Mouse (Mus musculus): ENCODE data around the gene Dynll2. TPM values are rescaled to one million over a fixed set of nuclear protein-coding genes. Genes with fewer than 3 reads are reported as not detected.

Dynll2 gene
- 100 to 1,000 TPM; 113 to 114 TPM for total RNA-seq (2021)
- long read RNA-seq, experiment 1, transcript Dynll2-201 (3 exons, 2,476 nt): major isoform, 38 of 43 reads
- long read RNA-seq, experiment 1, partial matches to known transcripts: 0 of 43 reads
- long read RNA-seq, experiment 1, other reads (novel, unspliced or antisense): 5 of 43 reads
- long read RNA-seq, experiment 2, transcript Dynll2-201 (3 exons, 2,476 nt): major isoform, 43 of 47 reads
- long read RNA-seq, experiment 2, partial matches to known transcripts: 0 of 47 reads
- long read RNA-seq, experiment 2, other reads (novel, unspliced or antisense): 4 of 47 reads

- DNase-seq (ENCODE audit: low spot score in 2 of 2): peak; percentile 79 to 89
Measured at GRCm38 (mm10) chr11:87986831-87987793, at the start of gene Dynll2. Dynll2 (minus strand) TSS chr11:87987533.

DNA sequence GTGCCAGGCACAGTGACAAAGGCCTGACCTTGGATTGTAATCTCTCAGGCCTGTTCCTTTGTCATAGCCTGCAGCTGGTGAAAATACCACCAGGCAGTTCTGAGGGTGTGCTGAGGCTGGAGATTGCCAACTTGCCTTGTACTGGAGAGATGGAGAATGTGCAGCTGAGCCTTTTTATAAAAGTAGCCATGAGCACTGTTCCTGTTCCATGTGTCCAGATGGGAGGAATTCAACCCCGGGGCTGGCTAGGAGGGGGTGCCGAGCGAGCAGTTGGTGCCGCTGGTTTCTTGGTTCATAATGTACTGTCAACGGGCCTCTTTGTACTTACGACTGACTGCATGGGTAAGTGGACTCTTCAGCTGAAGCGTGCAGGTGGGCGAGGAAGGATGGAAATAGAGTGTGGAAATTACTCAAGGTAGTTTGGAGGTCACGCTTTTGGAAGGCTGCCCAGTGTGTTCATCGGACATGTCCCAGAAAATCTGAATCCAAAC, 49.5 kb upstream of the Dynll2 start:
- no peak for DNase-seq (ENCODE audit: low spot score in 2 of 2)

GRCm38 (mm10) chr11:88035970-88036369, 48.6 kb upstream of the Dynll2 start:
- DNase-seq (ENCODE audit: low spot score in 2 of 2): no peak

DNA sequence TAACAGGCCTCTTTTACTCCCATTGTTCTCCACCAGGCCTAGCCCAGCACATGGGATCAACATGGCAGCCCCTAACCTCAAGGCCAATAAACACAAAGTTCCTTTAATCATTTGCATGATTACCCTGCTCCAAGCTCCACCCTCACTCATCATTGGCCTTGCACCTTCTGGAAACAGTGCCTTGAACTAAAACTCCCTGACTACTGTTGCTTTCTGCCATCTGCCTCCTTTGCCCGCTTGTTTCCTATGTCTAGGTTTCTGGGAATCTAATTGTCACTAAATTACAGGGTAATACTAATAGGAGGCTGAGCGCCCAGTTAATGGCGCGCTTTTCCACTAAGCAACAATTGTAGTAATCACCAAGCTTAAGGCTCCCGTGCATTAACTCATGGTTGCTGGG, 44.4 kb upstream of the Dynll2 start:
- DNase-seq (ENCODE audit: low spot score in 2 of 2): no peak

GRCm38 (mm10) chr11:88030836-88031235, 43.5 kb upstream of the Dynll2 start:
- DNase-seq (ENCODE audit: low spot score in 2 of 2): no peak

GRCm38 (mm10) chr11:88030219-88030618, 42.9 kb upstream of the Dynll2 start:
- DNase-seq (ENCODE audit: low spot score in 2 of 2): no peak

DNA sequence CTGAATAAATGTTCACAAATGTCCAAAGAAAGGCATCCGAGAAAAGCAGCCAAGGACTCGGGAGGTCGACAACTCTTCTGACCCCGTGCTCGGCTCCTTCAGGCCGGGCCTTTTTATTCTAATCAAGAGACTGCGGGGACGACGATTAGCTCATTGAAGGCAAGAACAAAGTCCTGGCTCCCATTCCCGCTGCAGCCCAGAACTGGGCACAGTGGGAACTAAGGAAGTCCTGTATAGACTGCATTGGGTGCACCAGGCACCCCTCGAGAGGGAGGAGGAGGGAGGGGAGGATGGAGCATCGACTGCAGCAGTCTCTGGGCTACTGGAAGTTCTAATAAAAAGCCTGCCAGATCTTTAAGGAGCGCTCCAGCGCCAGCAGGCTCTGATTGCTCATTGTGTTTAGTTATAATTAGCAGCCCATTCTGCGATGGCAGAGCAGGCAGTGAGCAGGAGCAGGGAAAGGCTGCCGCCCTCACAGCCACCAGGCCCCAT, 40.9 kb upstream of the Dynll2 start:
- no peak for DNase-seq (ENCODE audit: low spot score in 2 of 2)

DNA sequence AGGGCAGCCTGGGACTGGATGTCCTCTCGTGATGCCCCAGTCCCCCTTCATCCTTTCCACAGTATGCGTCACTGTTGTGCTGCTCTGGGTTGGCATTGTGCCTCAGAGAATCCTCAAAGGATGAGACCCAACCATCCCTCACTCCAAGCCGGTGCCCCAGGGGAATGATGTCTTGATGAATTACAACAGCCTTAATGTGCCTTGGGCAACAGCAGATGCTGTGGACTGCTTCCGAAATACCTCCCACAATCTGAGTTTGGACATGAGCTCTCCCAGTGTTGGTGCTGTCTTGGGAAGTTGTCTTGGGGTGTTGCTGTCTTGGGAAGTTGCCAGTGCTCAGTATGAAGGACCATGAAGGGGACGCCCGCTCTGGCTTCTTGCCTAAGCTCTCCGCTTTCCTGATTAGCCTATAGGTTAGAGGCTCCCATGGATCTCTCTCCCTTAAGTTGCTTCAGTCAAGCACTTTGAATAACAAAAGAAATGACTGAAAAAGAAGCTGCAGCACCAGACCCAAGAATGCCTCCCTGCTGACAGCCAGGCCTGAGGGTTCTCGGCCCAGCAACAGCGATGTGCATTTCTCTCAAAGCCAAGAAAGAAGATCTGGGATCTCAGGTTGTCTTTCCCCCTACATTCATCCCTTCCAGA, 40.2 kb upstream of the Dynll2 start:
- DNase-seq (ENCODE audit: low spot score in 2 of 2): no peak

GRCm38 (mm10) chr11:88023933-88024332, 36.6 kb upstream of the Dynll2 start:
- DNase-seq (ENCODE audit: low spot score in 2 of 2): no peak

- DNase-seq (ENCODE audit: low spot score in 2 of 2): no peak
Measured at GRCm38 (mm10) chr11:88015795-88016194, 28.5 kb upstream of the Dynll2 start.

GRCm38 (mm10) chr11:88015161-88015560, 27.8 kb upstream of the Dynll2 start:
- DNase-seq (ENCODE audit: low spot score in 2 of 2): no peak

DNA sequence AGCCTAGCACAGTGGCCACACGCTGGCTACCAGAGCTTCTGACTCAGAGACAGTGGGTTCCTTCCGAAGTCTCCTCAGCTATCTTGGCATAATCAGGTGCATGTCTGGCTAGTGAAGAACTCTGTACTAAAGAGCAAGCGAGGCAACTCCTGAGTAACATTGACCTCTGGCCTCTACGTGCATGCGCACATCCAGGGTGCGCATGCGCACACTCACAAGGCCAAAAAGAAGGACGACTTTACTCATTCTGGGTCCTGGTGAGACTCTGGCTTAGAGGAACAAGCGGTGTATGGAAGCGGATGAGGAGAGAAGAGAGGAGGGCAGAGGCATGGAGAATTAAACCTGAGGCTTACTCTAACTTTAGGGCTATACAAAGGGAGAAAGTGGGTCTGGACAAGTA, 26.3 kb upstream of the Dynll2 start:
- DNase-seq (ENCODE audit: low spot score in 2 of 2): no peak

- DNase-seq (ENCODE audit: low spot score in 2 of 2): no peak
Measured at GRCm38 (mm10) chr11:88012621-88013244, 25.4 kb upstream of the Dynll2 start.

- DNase-seq (ENCODE audit: low spot score in 2 of 2): no peak
Measured at GRCm38 (mm10) chr11:88011914-88012419, 24.6 kb upstream of the Dynll2 start.

DNA sequence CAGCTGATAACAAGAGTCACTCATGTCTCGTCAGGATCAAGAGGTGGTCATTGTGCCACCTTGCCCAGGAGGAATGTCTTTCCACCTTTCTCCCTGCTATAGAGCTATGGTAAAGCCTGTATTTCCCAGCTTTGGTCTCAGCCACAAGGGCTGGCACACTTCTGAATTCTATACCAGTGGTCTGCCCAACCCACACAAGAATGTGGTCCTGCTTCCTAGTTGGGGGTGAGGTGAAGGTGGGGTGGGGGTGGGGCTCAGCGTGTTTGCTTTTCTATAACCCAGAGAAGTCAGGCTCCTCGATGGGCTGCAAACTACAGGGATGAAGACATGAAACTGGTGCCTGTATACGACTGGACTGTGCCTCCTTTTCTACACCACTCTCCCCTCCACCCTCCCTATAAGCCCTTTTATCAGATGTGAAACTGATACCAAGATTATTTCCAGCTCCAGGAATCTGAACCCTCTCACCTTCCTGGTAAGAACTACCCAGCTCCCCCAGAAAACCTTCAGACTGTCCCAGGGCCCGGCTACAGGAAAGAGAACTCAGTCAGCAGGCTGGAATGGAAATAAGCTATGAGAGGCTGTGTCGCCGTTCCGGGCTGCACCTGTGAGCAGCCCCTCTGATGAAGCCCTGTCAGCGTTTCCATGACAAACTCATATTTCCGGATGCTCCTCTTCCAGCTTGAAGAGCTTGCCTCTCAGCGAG, 24.0 kb upstream of the Dynll2 start:
- DNase-seq (ENCODE audit: low spot score in 2 of 2): no peak

DNA sequence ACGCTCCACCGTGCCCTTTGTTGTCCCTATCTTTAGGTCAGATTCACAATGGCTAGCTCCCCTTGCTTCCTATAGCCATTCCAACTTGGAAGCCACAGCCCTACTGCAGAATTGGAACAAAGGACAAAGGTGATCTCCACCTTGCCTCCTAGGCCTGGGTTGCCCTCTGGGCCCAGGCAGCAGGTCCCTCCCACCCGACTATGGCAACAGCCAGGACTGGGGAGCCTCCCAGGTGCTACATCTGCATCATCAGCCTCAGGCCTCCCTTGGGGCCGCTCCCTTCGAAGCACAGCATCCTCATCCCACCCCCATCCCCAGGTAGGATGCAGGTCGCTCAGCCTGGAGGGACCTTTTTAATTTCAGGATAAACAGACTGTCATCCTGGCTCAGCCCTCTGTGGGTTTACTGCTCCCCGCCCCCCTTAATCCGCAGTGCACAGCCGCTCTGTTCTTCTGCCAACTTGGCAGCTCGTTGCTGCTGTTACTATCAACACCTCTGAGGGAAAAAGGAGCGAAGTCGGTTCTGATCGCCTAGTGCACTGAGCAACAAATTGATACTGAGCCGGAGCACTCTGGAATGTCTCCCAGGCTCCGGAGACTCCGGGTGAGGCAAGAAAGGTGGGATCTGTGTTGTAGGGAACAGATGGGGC, 22.3 kb upstream of the Dynll2 start:
- no peak for DNase-seq (ENCODE audit: low spot score in 2 of 2)

- DNase-seq (ENCODE audit: low spot score in 2 of 2): no peak
Measured at GRCm38 (mm10) chr11:88008641-88009040, 21.3 kb upstream of the Dynll2 start.

DNA sequence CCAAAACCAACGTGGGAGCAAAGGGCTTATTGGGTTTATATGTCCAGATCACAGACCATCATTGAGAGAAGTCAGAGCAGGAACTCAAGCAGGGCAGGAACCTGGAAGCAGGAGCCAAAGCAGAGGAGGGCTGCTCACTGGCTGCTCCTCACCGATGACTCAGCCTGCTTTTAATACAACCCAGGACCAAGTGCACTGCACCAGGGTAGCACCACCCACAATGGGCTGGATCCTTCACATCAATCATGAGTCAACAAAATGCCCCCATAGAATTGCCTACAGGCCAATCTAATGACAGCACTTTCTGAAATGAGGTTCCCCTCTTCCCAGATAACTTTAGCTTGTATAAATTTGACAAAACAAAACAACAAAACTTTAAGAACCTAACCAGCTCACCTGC, 16.8 kb upstream of the Dynll2 start:
- no peak for DNase-seq (ENCODE audit: low spot score in 2 of 2)

DNA sequence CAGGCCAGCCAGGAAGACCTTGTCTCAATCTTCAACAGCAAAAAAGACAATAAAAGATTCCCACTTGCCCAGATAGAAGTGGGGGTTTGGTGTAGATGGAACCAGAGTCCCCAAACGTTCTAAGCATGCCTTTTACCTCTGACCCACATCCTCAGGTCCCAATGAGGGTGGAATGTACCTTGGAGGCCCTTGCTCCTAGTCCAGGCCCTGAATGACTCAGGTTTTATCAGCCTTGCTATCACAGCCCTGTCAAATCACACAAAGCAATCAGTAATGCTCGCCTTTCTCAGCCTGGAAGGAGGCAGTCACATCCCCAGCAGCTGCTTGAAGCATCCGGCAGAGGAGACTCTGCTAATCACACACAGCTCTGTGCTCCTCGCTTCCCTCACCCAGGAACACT, 15.4 kb upstream of the Dynll2 start:
- no peak for DNase-seq (ENCODE audit: low spot score in 2 of 2)

GRCm38 (mm10) chr11:87999751-88000150, 12.4 kb upstream of the Dynll2 start:
- no peak for DNase-seq (ENCODE audit: low spot score in 2 of 2)

Measured in gastrocnemius, postnatal 4 days (tissue).